Mouse (Mus musculus): ENCODE measurements around the gene Tanc1.

Gene Tanc1

DNA sequence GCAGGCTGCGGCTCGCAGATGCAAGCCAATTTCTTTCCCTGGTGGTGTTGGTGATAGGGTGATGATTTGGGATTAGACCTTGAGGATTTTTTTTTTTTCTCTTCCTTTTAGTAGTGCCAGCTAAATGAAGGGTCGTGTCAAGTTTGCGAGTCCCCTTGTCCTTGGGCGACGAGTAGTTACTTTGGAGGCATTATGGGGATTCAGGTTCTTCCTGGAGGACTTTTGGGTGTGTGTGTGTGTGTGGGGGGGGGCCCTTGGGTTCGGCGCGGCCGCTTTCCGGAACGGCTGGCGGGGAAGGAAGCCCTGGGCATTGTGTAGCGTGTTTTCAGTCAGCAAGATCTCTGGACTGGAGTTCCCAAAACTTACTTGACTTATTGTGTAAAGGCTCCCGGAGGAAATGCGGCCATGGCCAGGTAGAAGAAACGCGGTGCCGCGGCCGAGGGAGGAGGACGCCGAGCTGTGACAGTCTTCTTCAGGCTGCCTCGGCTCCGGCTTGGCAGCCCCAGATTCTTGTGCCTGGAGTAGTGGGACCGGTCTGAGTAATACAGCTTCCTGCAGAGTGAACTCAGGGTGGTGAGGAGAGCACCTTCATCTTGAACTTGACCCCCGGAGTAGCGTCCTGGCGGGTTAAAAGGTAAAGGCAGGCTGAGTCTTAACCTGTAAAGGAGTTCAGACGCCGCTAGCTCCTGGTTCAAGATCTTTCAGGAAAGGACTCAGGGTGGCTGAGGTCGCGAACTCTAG lies 1.1 kb downstream of the Tanc1 start:
- DNase-seq (ENCODE audit: low spot score) = no peak

DNA sequence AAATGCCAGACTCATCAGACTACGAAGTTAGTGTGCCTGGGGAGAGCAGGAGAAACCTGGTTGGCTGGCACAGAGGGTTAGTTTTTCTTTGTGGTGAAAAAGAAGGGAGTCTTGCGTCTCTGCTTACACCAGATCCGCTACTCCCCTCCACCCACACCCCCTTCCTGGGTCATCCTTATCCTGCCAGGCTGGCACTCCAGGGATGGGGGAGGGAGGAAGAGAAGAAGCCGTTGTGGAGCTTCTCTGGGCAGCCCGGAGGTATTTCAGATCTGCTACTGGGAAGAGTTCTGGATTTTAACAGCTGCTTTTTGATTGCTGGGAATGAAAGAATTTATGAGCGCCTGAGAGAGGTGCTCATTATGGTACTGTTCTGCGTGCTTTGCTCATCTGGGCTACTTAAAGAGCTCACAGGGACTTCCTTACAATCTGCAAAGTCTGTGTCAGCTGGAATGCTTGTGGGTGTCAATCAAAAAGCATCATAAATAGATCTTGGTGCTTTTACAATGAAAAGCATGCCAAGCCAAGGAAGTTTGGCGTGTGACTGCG lies 1.7 kb downstream of the Tanc1 start:
- peak; percentile 57 for DNase-seq (ENCODE audit: low spot score)

GRCm38 (mm10) chr2:59616890-59617289 lies 5.0 kb downstream of the Tanc1 start:
- DNase-seq (ENCODE audit: low spot score) = no peak

GRCm38 (mm10) chr2:59618996-59619395 lies 7.2 kb downstream of the Tanc1 start:
- no peak for DNase-seq (ENCODE audit: low spot score)

DNA sequence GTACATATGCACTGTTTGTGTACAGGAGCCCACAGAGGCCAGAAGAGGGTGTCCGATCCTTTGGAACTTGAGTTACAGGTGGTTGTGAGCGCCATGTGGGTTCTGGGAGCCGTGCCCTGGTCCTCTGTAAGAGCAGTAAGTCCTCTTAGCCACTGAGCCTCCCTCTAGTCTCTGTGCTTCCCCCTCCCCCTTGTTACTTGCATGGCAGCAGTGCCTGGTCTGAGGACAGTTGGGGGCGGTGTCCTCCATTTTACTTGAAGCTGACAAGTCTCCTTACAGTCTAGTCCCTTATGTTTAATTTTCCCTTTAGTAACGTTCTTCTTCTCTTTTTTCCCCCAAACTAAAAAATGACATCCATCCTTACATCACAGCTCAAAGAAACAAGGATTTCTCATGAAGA lies 8.8 kb downstream of the Tanc1 start:
- no peak for DNase-seq (ENCODE audit: low spot score)

DNA sequence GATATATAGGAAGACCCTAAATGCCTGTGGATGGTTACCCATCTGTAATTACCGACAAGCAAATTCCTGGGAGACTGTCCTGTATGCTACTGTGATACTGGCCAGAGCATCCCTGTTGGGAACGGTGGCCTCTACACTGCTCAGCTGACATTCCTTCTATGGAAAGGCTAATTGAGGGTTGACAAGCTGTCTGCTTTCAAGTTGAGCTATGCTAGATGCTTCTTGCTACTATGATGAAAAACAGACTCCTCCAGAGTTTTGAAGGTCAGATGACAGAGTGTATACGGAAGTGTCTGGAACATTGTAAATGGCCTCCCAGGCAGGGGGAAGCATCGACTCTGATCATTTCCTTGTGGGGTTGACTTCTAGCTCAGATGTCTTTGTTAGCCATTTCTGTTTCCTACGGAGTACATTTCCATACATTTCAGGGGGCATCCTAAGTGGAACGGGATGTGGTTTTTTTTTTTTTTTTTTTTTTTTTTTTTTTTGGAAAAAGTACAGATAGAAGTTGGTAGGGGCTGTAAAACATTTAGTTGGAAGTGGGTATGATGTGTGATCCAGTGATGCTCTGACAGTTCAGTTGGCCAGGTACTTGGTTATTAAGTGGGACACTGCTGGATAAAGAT lies 10.8 kb downstream of the Tanc1 start:
- no peak for DNase-seq (ENCODE audit: low spot score)

DNA sequence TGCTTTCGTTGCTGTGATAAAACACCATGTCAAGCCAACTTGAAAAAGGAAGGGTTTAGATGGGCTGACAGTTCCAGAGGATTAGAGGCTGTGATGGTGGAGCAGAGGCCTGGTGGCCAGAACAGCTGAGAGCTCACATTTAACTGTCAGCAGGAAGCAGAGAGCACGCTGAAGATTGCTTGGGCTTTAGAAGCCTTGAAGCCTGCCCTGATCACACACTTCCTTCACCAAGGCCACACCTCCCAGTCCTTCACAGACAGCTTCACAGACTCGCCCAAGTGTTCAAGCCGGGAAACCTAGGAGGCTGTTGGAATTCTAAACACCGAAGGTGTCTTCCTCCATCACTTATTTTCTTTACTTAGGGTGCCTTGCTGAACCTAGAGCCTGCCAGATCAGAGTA lies 12.0 kb downstream of the Tanc1 start:
- no peak for DNase-seq (ENCODE audit: low spot score)

GRCm38 (mm10) chr2:59625416-59625815 lies 13.6 kb downstream of the Tanc1 start:
- no peak for DNase-seq (ENCODE audit: low spot score)

DNA sequence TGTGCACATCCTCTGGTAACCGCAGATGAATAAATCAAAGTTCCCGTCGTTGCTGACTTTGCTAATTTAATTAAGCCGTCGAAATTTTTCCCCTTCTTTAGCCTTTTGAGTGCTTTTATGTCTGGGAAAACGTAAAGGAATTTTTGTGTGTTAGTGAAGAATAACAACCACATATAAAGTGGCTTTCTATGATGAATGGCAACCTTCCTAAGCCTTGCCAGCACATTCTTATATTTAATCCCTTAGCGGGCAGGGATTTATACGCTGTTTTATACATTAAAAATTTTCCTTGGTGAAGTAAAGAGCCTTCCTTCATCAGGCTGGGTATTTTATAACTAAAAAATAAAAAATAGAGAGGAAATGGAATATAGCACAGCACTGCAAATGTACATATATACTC lies 14.1 kb downstream of the Tanc1 start:
- no peak for DNase-seq (ENCODE audit: low spot score)

DNA sequence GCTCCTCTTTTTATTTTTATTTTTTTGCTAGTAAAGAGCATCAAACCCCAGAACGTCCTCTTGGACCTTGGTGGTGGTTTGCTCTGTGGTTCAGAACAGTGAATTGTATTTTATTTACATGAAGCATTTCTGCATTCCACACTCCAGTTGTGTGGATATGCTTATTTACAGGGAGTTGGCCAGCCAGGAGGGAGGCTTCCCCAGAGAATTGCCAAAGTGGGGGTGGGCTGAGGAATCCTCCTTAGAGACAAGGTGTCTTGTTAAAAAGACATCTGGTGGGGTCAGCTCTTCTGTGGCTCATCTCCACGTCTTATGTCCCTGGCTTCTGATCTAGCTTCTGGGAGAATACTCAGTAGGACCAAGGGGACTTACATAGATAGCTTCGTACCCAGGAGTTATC lies 14.6 kb downstream of the Tanc1 start:
- no peak for DNase-seq (ENCODE audit: low spot score)

DNA sequence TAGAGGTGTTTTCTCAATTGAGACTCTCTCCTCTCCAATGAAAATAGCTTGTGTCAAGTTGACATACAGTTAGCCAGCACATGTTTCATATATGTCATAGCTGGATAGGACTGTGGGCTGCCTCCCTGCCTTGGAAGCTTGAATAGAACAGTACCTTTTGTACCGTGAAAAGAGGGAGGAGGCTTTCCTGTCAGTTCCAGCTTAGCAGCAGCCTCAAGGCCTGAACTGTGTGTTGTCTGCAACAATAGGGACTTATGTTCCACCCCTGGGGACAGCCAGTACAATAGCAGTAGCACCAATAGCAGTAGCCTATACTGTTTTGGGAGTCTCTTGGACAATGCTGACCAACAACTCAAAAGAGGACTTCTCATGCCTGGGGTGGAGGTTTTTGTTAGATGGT lies 15.7 kb downstream of the Tanc1 start:
- no peak for DNase-seq (ENCODE audit: low spot score)

- DNase-seq (ENCODE audit: low spot score) = peak; percentile 37
Measured at GRCm38 (mm10) chr2:59628057-59628901, 16.4 kb downstream of the Tanc1 start.

GRCm38 (mm10) chr2:59629829-59630228 lies 18.0 kb downstream of the Tanc1 start:
- no peak for DNase-seq (ENCODE audit: low spot score)

DNA sequence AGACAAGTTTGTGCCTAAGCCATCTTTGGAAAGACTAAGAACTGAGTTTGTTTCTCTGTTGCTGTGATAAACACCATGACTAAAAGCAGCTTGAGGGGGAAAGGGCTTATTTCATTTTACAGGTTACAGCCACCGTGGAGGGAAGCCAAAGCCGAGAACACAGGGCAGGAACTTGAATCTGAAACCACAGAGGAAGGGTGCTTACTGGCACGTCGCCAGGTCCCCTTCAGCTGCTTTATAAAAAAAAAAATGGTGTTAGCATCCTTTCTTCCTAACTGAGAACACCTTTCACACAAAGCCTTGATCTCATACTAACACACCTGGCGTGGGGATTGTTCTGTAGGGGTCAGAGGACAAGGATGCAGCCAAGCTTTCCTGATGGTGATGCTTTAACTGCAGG lies 19.6 kb downstream of the Tanc1 start:
- no peak for DNase-seq (ENCODE audit: low spot score)

DNA sequence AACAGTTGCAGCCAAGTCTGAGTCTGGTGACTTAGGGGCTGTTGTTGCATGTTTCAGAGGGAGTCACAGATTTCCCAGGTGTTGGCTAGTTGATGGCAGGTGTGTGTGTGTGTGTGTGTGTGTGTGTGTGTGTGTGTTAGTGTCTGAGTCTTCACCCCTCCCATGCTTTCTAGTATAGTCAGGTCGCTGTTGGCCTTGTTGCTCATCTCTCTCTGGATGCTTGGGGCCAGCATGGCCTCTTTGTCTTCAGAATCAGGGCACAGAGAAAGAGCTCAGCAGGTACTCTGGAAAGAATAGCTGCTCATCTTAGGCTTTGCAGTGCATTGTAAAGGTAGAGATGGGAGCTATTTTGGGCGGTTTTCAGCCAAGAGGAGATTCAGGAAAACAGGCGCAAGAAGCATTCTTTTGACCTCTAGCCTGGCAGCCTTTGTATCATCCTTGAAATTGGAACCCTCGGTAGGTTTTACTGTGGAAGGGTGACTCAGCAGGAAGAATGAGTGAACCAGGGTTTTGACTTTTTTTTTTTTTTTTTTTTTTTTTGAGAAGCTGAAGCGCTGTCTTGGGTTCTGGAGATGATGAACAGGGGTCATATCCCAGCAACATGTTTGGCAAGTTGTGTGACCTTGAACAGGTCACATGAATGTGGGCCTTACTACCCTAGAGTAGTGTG lies 22.1 kb downstream of the Tanc1 start:
- DNase-seq (ENCODE audit: low spot score) = no peak

DNA sequence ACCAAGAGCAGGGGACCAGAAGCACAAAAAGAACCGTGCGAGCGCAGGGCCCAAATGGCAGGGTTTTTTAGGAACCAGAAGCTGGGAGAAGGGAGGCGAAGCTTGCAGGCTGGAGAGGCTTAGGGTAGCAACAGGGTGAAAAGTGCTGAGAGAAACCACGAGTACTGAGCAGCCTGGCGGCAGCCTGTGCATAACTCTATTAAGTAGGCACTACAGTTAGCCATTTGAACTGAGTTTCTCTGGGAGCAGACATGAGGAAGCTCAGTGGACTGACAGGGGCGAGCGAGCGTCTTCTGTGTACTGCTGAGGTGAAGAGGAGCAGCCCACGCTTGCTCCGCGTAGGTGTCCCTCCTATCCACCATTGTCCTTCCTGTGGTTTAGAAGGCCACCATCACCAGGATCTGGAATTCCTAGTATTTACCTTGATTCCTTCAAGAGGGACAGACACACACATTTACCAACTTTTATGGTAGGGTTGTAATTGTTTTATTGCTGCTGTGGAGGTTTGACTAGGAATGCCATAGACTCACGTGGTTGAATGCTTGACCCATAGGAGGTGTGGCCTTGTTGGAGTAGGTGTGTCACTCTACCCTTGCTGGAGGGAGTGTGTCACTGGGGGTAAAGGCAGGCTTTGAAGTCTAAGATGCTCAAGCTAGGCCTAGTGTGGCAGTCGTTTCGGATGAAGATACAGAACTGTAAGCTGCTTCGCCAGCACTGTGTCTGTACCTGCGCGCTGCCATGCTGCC lies 25.4 kb downstream of the Tanc1 start:
- no peak for DNase-seq (ENCODE audit: low spot score)

- DNase-seq (ENCODE audit: low spot score) = no peak
Measured at GRCm38 (mm10) chr2:59642722-59643121, 30.9 kb downstream of the Tanc1 start.

DNA sequence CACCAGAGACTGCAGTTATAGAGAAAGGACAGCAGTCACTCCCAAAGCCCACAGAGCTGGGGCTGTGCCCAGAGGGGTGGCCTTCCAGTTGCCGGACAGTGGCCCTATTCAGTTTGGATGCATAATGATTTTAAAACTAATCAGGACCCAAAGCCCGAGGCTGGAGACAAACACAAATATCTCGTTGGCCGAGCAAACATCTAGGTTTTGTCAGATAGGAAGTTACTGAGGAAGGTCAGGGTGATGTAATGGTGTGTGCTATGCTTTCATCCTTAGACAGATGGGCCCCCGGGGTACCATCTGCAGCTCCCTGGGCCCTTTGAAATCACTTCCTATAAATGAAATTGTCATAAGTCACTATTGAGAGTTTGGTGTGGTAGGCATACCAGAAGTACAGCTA lies 33.0 kb downstream of the Tanc1 start:
- no peak for DNase-seq (ENCODE audit: low spot score)

- no peak for DNase-seq (ENCODE audit: low spot score)
Measured at GRCm38 (mm10) chr2:59645515-59645914, 33.7 kb downstream of the Tanc1 start.

- no peak for DNase-seq (ENCODE audit: low spot score)
Measured at GRCm38 (mm10) chr2:59646740-59647390, 35.0 kb downstream of the Tanc1 start.

DNA sequence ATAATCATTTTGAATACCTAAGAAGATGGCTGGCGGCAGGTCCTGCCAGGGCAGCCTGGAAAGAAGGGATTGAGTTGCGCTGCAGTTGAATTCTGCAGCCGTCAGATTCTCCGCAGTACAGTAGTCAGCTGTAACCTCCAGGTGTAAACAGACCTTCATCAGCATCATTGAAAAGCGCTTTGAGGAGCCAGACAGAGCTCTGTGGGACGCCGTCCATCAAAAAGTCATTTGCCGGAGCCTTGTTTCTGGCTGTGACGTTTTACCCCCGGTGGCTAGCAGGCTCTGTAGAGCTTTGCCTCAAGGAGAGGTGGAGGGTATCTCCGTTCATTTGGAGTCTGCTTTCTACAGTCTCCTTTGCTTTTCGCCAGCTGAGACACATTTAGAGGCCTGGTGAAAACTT lies 36.6 kb downstream of the Tanc1 start:
- no peak for DNase-seq (ENCODE audit: low spot score)
